Mouse (Mus musculus): ENCODE results near the gene Gltpd2.
"Not testable (repeated sequence)": the region's sequence is repeated elsewhere in the genome, so short reads cannot be mapped to it uniquely, and the experiment has no call there.

The Gltpd2 gene

GRCm38 (mm10) chr11:70516352-70516751 is 2.6 kb upstream of the Gltpd2 start:
- DNase-seq (ENCODE audit: low read depth, low spot score), result no peak

GRCm38 (mm10) chr11:70518436-70518835 is 560 bp upstream of the Gltpd2 start:
- DNase-seq (ENCODE audit: low read depth, low spot score), result no peak

DNA sequence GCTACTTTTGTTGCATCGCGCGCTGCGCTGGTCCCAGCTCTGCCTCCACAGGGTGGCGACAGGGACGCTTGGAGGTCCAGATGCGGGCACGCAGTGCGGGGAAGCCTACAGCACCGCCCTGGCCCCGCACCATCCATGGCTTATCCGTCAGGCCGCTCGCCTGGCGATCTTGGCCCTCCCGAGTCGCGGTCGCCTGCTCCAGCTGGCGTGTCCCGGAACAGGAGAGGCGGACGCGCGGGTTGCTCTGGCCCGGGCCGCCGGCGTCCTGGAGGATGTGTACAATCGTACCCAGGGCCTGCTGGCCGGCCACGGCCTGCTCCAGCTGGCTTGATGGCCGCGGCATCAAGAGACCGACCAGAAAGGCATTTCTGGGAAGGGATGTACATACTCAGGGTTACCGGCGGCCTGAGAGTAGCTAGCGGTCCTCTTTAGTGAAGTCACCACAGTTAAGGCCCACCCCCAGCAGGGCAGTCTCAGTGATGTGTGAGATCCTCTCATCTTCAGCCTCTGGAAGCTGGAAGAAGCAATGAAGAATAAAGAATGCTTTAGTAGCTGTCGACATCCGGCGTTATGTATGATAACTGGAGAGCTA is 1.3 kb downstream of the Gltpd2 start:
- no peak for DNase-seq (ENCODE audit: low read depth, low spot score)

- DNase-seq (ENCODE audit: low read depth, low spot score), result not testable (repeated sequence)
Observed at GRCm38 (mm10) chr11:70523306-70523989, 4.5 kb downstream of the Gltpd2 start.

- no peak for DNase-seq (ENCODE audit: low read depth, low spot score)
Observed at GRCm38 (mm10) chr11:70524782-70525181, 5.8 kb downstream of the Gltpd2 start.

DNA sequence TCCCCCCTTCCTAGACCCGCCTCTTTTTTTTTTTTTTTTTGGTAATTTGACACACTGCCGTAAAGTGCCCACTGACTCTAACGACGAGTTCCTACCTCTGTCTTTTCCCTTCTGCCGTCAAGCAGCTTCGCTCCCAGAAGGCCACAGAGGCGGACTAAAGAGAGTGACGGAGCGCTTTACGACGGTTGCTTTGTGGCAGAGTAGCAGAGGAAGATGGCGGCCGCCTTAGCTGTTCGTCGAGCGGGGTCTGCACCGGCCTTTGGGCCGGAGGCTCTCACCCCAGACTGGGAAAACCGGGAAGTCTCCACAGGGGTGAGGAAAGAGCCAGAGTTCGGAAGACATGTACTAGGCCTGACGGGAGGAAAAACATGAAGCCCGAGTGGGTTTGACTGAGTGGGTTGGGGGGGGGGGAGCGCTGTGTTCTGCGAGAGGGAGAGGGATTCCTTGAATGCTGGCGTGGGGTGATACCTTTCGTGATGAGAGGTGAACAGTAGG is 6.2 kb downstream of the Gltpd2 start, which contains the start of gene Psmb6:
Gene Psmb6, plus strand, starts transcription at position 184 of the 495 bp plus-strand sequence.
- DNase-seq (ENCODE audit: low read depth, low spot score), result peak; percentile 99

GRCm38 (mm10) chr11:70525726-70526125 is 6.7 kb downstream of the Gltpd2 start:
- DNase-seq (ENCODE audit: low read depth, low spot score), result no peak

DNA sequence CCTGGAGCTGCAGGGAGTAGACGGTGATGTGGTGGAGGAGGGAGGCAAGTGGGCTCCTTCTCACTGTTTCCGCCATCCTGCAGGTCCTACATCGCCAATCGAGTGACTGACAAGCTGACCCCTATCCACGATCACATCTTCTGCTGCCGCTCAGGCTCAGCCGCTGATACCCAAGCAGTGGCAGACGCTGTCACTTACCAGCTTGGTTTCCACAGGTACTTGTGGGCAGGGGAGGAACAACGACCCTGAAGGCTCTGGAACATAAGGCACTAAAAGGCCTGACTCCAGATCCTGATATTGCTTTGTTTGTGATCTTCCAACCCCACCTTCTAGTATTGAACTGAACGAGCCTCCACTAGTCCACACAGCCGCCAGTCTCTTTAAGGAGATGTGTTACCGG is 7.2 kb downstream of the Gltpd2 start:
- no peak for DNase-seq (ENCODE audit: low read depth, low spot score)

DNA sequence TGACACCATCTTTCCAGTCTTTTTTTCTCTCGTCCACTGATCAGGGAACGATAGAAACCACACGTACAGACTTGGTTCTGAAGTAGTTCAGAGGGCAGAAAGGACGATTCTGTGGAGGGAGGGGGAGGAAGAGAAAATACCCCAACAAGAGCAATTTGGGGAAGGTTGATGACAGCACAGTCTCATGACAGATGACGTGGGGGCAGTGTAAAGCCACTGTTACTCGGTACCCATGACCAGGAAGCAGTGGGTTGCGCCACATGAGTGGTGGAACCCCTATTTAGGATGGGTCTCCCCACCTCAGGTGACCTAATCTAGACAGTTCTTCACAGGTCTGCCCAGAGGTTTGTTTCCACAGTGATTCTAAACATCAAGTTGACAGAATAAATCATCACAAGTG is 9.6 kb downstream of the Gltpd2 start:
- DNase-seq (ENCODE audit: low read depth, low spot score), result no peak

DNA sequence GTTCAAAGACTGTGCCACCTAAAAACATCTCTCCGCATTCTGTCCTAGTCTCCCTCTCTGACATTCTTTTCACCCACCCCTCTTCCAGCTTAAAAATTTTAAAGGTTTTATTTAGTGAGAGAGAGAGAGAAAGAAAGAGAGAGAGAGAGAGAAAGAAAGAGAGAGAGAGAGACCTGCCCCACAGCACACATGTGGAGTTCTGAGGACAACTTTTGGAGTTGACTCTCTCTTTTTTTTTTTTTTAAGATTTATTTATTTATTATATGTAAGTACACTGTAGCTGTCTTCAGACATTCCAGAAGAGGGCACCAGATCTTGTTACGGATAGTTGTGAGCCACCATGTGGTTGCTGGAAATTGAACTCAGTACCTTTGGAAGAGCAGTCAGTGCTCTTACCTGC is 12.1 kb downstream of the Gltpd2 start:
- DNase-seq (ENCODE audit: low read depth, low spot score), result not testable (repeated sequence)

- DNase-seq (ENCODE audit: low read depth, low spot score), result no peak
Observed at GRCm38 (mm10) chr11:70532839-70533238, 13.8 kb downstream of the Gltpd2 start, which contains the start of gene Gm40193. Gene Gm40193, minus strand, starts transcription at chr11:70532939.

DNA sequence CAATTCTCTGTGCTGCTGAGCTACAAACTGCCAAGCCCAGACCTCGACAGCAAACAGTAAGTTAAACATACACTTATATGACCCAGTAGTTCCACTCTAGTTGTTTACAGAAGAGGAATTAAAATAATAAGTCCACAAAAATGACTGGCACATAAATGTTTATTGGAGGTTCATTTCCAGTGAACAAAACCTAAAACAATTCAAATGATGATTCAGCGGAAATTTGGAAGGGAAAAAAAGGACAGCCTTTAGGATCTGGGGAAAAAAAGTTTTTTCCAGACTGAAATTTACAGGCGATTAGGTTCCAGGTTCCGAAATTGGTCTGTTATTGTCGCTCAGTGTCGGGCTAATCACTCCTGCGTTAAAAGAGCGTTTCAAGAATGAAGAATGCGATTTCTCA is 20.4 kb downstream of the Gltpd2 start:
- no peak for DNase-seq (ENCODE audit: low read depth, low spot score)

- DNase-seq (ENCODE audit: low read depth, low spot score), result peak; percentile 51
Observed at GRCm38 (mm10) chr11:70539877-70540587, 21.0 kb downstream of the Gltpd2 start, which contains the start of gene Pld2. Gene Pld2, plus strand, starts transcription at chr11:70540064.

DNA sequence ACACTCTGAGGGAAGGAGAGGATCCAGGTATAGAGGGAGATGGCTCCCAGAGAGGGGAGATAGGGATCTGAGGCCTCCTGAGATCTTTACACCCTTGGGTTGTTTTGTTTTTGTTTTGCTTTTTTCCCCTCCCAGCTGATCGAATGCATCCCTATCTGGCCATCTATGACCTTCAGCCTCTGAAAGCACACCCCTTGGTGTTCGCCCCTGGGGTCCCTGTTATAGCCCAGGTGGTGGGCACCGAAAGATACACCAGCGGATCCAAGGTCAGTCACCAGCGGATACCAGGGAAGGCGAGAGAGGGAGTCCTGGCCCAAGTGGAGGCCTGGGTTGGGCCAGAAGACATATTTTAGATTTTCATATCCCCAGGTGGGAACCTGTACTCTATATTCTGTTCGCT is 21.9 kb downstream of the Gltpd2 start:
- no peak for DNase-seq (ENCODE audit: low read depth, low spot score)

DNA sequence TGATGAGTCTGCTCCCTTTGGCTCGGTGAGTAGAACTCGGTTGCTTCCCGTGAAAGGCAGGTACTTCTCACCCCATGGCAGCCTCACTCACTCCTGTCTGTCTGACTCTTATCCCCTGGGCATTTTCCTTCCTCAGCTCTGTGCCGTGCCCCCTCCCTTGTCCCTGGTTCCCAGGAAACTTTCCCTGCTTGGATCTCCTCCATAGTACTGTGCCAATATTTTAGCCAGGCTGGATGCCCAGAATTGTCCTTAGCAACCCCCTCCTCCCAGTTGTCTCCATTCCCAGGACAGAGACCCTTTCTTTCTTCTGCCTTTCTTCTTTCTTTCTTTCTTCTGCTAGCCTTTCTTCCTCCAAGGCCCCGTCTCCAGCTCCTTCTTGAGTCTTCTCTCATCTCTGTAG is 22.4 kb downstream of the Gltpd2 start:
- DNase-seq (ENCODE audit: low read depth, low spot score), result no peak

DNA sequence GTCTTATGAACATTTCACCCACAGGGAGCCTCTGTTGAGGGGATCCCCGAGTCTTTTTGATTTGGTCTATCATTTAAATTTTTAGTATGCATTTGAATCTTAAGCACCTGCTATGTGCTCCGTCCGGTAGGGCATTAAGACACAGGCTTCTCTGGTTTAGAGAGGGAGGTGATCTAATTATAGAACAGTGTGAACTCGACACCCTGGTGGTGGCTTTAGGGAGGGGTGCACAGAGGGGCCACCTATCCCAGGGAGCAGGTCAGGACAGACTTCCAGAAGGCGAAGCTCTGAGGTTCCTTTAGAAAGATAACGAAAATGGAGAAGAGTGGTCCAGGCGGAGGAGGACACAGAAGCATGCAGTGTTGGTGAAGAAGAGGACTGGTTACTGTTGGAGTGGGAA is 25.5 kb downstream of the Gltpd2 start:
- DNase-seq (ENCODE audit: low read depth, low spot score), result no peak

GRCm38 (mm10) chr11:70551526-70551925 is 32.5 kb downstream of the Gltpd2 start:
- no peak for DNase-seq (ENCODE audit: low read depth, low spot score)

DNA sequence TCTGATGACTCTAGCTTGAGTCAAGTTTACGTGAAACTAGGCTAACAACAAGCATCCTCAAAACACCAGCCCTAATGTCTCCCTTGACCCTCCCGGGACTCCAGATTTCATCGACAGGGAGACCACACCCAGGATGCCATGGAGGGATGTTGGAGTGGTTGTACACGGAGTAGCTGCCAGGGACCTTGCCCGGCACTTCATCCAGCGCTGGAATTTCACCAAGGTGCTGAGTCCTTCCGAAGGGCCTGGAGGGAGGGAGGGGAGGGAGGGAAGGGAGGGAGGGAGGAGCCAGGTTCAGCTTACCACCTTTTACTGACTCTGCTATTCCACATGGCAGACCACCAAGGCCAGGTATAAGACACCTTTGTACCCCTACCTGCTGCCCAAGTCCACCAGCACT is 34.9 kb downstream of the Gltpd2 start:
- DNase-seq (ENCODE audit: low read depth, low spot score), result no peak

DNA sequence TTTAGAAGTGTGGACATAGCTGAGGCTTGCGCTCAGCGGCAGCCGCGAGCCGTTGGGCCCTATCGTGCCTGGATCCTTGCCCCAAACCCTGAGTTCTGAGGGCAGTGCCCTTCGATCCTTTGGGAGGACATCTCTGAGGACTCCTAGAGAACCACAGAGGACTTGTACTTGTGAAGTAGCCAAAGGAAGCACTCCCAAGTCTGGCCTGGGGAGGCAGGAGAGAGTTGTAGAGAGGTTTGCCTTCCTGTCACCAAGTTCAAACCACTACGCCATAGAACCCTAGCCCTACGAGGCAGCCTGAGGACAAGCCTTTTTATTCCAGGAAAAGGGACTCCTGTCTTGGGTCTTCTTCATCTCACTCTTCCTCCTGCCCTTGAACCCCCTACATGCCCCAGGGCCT is 38.5 kb downstream of the Gltpd2 start:
- no peak for DNase-seq (ENCODE audit: low read depth, low spot score)

GRCm38 (mm10) chr11:70561937-70562286 is 42.9 kb downstream of the Gltpd2 start:
- no peak for DNase-seq (ENCODE audit: low read depth, low spot score)

- DNase-seq (ENCODE audit: low read depth, low spot score), result peak; percentile 92
Observed at GRCm38 (mm10) chr11:70562287-70562994, 43.4 kb downstream of the Gltpd2 start, which contains the start of gene Mink1. Gene Mink1, plus strand, starts transcription at chr11:70562881.

DNA sequence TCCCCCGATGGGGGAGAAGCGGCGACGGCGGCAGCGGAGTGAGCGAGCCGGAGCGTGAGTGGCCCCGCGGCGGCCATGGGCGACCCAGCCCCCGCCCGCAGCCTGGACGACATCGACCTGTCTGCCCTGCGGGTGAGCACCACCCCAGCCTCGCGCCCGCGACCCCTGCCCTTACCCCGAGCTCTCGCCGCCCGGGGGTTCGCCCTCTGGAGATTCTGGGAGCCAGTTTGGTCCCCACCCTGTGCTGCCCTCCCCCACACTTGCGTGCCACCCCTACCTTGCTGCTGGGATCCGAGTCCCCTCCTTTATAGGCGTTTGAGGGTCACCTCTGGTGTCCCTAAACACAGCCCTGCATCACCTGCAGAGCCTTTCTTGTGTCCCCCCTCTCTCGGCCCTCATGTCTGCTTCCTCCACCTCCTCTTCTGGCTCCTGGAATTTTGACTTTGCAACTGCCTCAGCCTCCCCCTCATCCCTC is 44.0 kb downstream of the Gltpd2 start:
- no peak for DNase-seq (ENCODE audit: low read depth, low spot score)
